Mouse (Mus musculus): ENCODE measurements around the gene Zmym4. TPM values are rescaled to one million over a fixed set of nuclear protein-coding genes. Genes with fewer than 3 reads are reported as not detected.
"Not testable (repeated sequence)": the region's sequence is repeated elsewhere in the genome, so short reads cannot be mapped to it uniquely, and the experiment has no call there.

Zmym4 gene
- polyA plus RNA-seq, 1 experiment = 5.5 TPM

DNA sequence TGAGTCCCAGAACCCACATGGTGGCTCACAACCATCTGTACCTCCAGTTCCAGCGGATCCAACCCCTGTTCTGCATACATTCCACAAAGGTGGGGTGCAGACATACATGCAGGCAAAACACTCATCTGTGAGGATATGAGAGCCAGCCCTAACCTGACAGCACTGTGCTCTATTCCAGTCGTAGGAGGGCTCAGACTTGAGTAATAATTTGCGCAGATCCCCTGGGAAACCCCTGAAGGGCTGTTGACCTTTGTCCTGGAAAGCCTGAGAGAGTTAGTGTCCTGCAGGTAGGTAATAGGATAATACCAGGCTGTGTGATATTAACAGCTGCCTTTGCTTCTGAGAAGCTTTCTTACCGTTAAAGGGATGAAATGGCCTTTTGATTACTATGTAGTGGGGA lies 20.6 kb upstream of the Zmym4 start:
- no peaks in the 10 kb centered on the region for H3K4me1 ChIP-seq (ENCODE audit: control insufficient read depth, insufficient read depth, low read length)

DNA sequence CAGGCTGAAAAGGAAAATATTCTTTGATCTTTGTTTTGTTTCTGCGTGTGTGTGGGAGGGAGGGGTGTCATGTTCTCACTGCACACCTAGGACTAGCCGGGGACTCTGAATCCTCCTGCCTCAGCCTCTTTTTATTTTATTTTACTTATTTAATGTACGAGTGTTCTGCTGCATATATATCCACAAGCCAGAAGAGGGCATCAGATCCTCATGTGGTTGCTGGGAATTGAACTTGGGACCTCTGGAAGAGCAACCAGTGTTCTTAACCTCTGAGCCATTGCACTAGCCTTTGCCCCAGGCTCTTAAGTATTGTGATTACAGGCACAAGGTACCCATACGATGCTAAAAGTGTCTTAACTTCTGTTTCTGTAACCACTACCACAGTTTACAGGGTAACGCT lies 18.8 kb upstream of the Zmym4 start:
- Histone ChIP-seq H3K4me1 (ENCODE audit: control insufficient read depth, insufficient read depth, low read length) (no peaks in the 10 kb centered on the region), H3K4me3 (replicated peaks; ENCODE audit: extremely low read depth, low read depth, low read length) (no peak overlapping the region)
- DNase-seq = no peak
- TF ChIP-seq CTCF (IDR thresholded peaks at IDR 0.05; ENCODE audit: insufficient read depth, low read length) = no peak
- TF ChIP-seq POLR2A (IDR thresholded peaks at IDR 0.05; ENCODE audit: borderline replicate concordance, extremely low read depth, low read depth, low read length) = no peak
- WGBS = 79% methylated on average over 5 of the region's 5 CpGs

More for the DNA sequence above, 20.6 kb upstream of the Zmym4 start:
- H3K4me3 ChIP-seq (replicated peaks; ENCODE audit: extremely low read depth, low read depth, low read length) = no peak overlapping the region
- no peak for DNase-seq
- 85% methylated on average over 4 of the region's 4 CpGs for WGBS
- TF ChIP-seq CTCF (IDR thresholded peaks at IDR 0.05; ENCODE audit: insufficient read depth, low read length) (no peak), POLR2A (IDR thresholded peaks at IDR 0.05; ENCODE audit: borderline replicate concordance, extremely low read depth, low read depth, low read length) (no peak)

DNA sequence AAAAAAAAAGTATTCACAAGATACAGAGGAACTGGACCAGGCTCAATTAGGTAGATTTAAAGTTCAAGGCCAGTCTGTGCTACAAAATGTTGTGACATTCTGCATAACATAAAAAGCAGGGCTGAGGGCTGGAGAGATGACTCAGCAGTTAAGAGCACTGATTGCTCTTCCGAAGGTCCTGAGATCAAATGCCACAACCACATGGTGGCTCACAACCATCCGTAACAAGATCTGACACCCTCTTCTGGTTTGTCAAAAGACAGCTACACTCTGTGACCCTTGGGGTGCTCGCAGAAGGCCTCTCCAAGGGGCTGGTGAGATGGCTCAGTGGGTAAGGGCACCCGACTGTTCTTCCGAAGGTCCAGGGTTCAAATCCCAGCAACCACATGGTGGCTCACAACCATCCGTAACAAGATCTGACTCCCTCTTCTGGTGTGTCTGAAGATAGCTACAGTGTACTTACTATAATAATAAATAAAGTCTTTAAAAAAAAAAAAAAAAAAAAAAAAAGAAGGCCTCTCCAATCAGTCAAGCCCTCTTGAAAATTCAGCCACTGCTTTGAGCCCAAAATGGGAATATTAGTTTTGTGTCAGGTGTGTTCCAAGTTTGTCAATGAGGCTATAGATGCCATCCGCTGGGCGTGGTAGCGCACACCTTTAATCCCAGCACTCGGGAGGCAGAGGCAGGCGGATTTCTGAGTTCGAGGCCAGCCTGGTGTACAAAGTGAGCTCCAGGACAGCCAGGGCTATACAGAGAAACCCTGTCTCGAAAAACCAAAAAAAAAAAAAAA lies 16.0 kb upstream of the Zmym4 start:
- 85% methylated on average over 12 of the region's 13 CpGs for WGBS

GRCm38 (mm10) chr4:126983321-126983720 lies 15.4 kb upstream of the Zmym4 start:
- WGBS = 58% methylated on average over 3 of the region's 3 CpGs
- no peak for TF ChIP-seq CTCF (IDR thresholded peaks at IDR 0.05; ENCODE audit: insufficient read depth, low read length)
- TF ChIP-seq POLR2A (IDR thresholded peaks at IDR 0.05; ENCODE audit: borderline replicate concordance, extremely low read depth, low read depth, low read length) = no peak
- H3K4me3 ChIP-seq (replicated peaks; ENCODE audit: extremely low read depth, low read depth, low read length) = no peak overlapping the region
- DNase-seq = no peak
- no peaks in the 10 kb centered on the region for H3K4me1 ChIP-seq (ENCODE audit: control insufficient read depth, insufficient read depth, low read length)

More for the DNA sequence above, 16.0 kb upstream of the Zmym4 start:
- DNase-seq; H3K4me3 ChIP-seq (replicated peaks; ENCODE audit: extremely low read depth, low read depth, low read length); H3K4me1 ChIP-seq (ENCODE audit: control insufficient read depth, insufficient read depth, low read length): not testable (repeated sequence)

- TF ChIP-seq POLR2A (IDR thresholded peaks at IDR 0.05; ENCODE audit: borderline replicate concordance, extremely low read depth, low read depth, low read length) (no peak), CTCF (IDR thresholded peaks at IDR 0.05; ENCODE audit: insufficient read depth, low read length) (no peak)
- DNase-seq = no peak
These were observed 10.8 kb upstream of the Zmym4 start for GRCm38 (mm10) chr4:126978706-126979105.

GRCm38 (mm10) chr4:126977467-126977866 lies 9.5 kb upstream of the Zmym4 start:
- H3K4me1 ChIP-seq (ENCODE audit: control insufficient read depth, insufficient read depth, low read length) = no peaks in the 10 kb centered on the region
- no peak for TF ChIP-seq POLR2A (IDR thresholded peaks at IDR 0.05; ENCODE audit: borderline replicate concordance, extremely low read depth, low read depth, low read length)
- peak; percentile 26; the same call in 1 of the 2 replicates for TF ChIP-seq CTCF (IDR thresholded peaks at IDR 0.05; ENCODE audit: insufficient read depth, low read length)
- H3K4me3 ChIP-seq (replicated peaks; ENCODE audit: extremely low read depth, low read depth, low read length) = no peak overlapping the region
- peak; percentile 18 for DNase-seq

More at GRCm38 (mm10) chr4:126978706-126979105, 10.8 kb upstream of the Zmym4 start:
- 78% methylated on average over 3 of the region's 3 CpGs for WGBS
- Histone ChIP-seq H3K4me3 (replicated peaks; ENCODE audit: extremely low read depth, low read depth, low read length) (no peak overlapping the region), H3K4me1 (ENCODE audit: control insufficient read depth, insufficient read depth, low read length) (no peaks in the 10 kb centered on the region)

DNA sequence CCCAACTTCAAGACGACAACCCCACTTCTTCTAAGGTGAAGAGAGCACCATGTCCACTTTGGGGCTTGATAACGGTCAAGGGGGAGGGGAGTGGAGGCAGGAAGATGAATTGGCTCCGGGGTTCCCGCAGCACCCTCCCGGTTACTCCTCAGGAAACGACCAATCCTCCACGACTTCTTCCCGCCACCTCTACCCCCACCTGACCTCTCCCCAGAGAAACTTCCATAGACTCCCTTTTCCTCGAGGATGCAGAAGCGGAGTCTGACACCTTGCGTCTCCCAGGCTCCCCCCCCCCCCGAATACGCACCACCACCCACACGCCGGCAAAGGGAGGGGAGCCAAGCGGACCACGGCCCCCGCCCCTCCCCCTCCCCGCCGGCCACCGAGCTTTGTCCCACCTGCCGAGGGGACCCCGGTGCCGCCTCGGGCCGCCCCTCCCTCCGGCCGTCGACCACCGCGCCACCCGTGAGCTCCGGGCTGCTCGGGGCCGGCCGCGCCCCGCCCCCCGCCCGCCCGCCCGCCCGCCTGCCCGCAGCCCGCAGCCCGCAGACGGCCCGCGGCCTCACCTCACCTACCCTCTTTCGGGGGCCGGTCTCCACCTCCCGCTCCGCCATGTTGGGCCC lies 583 bp downstream of the Zmym4 start:
- TF ChIP-seq POLR2A (IDR thresholded peaks at IDR 0.05; ENCODE audit: borderline replicate concordance, extremely low read depth, low read depth, low read length) = no peak
- TF ChIP-seq CTCF (IDR thresholded peaks at IDR 0.05; ENCODE audit: insufficient read depth, low read length) = no peak
- Histone ChIP-seq H3K4me3 (replicated peaks; ENCODE audit: extremely low read depth, low read depth, low read length) (peak overlapping the region; percentile 64), H3K4me1 (ENCODE audit: control insufficient read depth, insufficient read depth, low read length) (no peaks in the 10 kb centered on the region; the same call in 1 of the 2 replicates)
- DNase-seq = peak; percentile 32
- 3% methylated on average over 20 of the region's 53 CpGs for WGBS

GRCm38 (mm10) chr4:126958682-126959081 lies 9.3 kb downstream of the Zmym4 start:
- Histone ChIP-seq H3K4me3 (replicated peaks; ENCODE audit: extremely low read depth, low read depth, low read length) (no peak overlapping the region), H3K4me1 (ENCODE audit: control insufficient read depth, insufficient read depth, low read length) (peaks cover 2% of the 10 kb centered on the region; the same call in 1 of the 2 replicates)
- DNase-seq = no peak
- TF ChIP-seq POLR2A (IDR thresholded peaks at IDR 0.05; ENCODE audit: borderline replicate concordance, extremely low read depth, low read depth, low read length) (no peak), CTCF (IDR thresholded peaks at IDR 0.05; ENCODE audit: insufficient read depth, low read length) (no peak)

DNA sequence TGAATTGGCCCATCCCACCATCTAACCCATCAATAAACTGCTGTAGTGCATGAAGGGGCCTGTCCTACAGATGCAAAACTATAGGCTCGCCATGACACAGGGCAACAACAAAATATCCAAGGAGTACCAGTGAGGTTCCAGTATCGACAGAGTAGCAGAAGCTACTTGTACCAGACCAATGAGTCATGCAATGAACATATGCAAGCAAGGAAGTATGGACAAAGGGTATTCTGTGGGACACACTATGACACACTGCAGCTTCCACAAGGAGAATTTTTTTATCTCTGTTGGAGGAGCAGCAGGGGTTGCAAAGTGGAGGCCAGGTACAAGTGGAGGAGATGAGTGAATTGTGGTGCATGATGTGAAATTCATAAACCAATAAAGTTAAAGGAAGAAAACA lies 9.7 kb downstream of the Zmym4 start:
- DNase-seq = no peak
- no peak overlapping the region for H3K4me3 ChIP-seq (replicated peaks; ENCODE audit: extremely low read depth, low read depth, low read length)
- TF ChIP-seq CTCF (IDR thresholded peaks at IDR 0.05; ENCODE audit: insufficient read depth, low read length) (no peak), POLR2A (IDR thresholded peaks at IDR 0.05; ENCODE audit: borderline replicate concordance, extremely low read depth, low read depth, low read length) (no peak)
- WGBS = 75% methylated on average over 2 of the region's 2 CpGs
- peaks cover 2% of the 10 kb centered on the region; the same call in 1 of the 2 replicates for H3K4me1 ChIP-seq (ENCODE audit: control insufficient read depth, insufficient read depth, low read length)

DNA sequence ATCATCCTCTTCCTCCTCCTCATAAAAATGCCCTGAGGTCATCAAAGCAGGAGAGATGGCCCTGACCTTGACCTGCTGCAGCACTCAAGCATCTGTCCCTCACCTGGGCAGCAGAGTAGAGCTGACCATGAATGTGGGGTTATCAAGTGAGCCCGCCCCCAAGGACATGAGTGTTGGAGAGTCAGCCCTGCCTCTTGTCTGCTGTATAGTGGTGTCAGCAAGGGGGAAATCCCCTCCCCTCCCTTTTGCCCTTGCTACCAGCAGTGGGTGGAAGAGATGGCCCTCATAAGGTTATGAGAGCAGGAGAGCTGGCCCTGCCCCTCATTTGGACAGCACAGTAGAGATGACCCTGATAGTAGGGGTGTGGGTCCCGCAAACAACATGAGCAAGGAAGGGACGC lies 10.5 kb downstream of the Zmym4 start:
- no peak for DNase-seq
- Histone ChIP-seq H3K4me1 (ENCODE audit: control insufficient read depth, insufficient read depth, low read length) (peaks cover 2% of the 10 kb centered on the region; the same call in 1 of the 2 replicates), H3K4me3 (replicated peaks; ENCODE audit: extremely low read depth, low read depth, low read length) (no peak overlapping the region)
- TF ChIP-seq CTCF (IDR thresholded peaks at IDR 0.05; ENCODE audit: insufficient read depth, low read length) (no peak), POLR2A (IDR thresholded peaks at IDR 0.05; ENCODE audit: borderline replicate concordance, extremely low read depth, low read depth, low read length) (no peak)
- 90% methylated on average over 3 of the region's 3 CpGs for WGBS

DNA sequence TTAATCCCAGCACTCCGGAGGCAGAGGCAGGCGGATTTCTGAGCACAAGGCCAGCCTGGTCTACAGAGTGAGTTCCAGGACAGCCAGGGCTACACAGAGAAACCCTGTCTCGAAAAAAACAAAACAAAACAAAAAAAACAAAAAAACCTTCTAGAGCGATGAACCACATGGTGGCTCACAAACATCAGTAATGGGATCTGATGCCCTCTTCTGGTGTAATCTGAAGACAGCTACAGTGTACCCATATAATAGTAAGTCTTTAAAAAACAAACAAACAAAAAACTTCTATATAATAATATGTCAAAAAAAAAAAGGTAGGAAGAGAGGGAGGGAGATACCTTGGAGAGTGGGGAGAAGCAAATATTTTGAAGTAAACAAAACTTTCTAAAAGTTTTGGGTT lies 17.1 kb downstream of the Zmym4 start:
- not testable (repeated sequence) for H3K4me3 ChIP-seq (replicated peaks; ENCODE audit: extremely low read depth, low read depth, low read length); H3K4me1 ChIP-seq (ENCODE audit: control insufficient read depth, insufficient read depth, low read length); DNase-seq
- 86% methylated on average over 4 of the region's 4 CpGs for WGBS
